Mouse (Mus musculus): ENCODE data around the gene Med11.
"Not testable (repeated sequence)": the region's sequence is repeated elsewhere in the genome, so short reads cannot be mapped to it uniquely, and the experiment has no call there.

The Med11 gene

GRCm38 (mm10) chr11:70447373-70447772 is 4.3 kb upstream of the Med11 start:
- DNase-seq, result no peak

GRCm38 (mm10) chr11:70450926-70451325 is 793 bp upstream of the Med11 start:
- no peak for DNase-seq

GRCm38 (mm10) chr11:70453261-70454044 is 1.7 kb downstream of the Med11 start:
- peak in 1 of 2 experiments; percentile 45 for DNase-seq

GRCm38 (mm10) chr11:70458688-70459600 is 7.2 kb downstream of the Med11 start, which contains the start of gene Zmynd15:
Zmynd15 (plus strand) TSS chr11:70459433.
- DNase-seq, result peak in 1 of 2 experiments; percentile 48

GRCm38 (mm10) chr11:70459601-70460101 is 7.9 kb downstream of the Med11 start, which contains the start of gene Cxcl16:
Cxcl16 (minus strand) TSS chr11:70459984.
- DNase-seq, result peak; percentile 89 to 92

GRCm38 (mm10) chr11:70463970-70464369 is 12.3 kb downstream of the Med11 start:
- DNase-seq, result no peak

GRCm38 (mm10) chr11:70465211-70465610 is 13.5 kb downstream of the Med11 start:
- no peak for DNase-seq

- no peak for DNase-seq
Observed at GRCm38 (mm10) chr11:70465824-70466223, 14.1 kb downstream of the Med11 start.

- DNase-seq, result no peak
Observed at GRCm38 (mm10) chr11:70467902-70468619, 16.3 kb downstream of the Med11 start.

- DNase-seq, result no peak
Observed at GRCm38 (mm10) chr11:70469764-70470163, 18.0 kb downstream of the Med11 start.

- DNase-seq, result no peak
Observed at GRCm38 (mm10) chr11:70472716-70473115, 21.0 kb downstream of the Med11 start.

- DNase-seq, result not testable (repeated sequence)
Observed at GRCm38 (mm10) chr11:70473291-70473690, 21.6 kb downstream of the Med11 start.

- DNase-seq, result no peak
Observed at GRCm38 (mm10) chr11:70474872-70475534, 23.3 kb downstream of the Med11 start.

- DNase-seq, result no peak
Observed at GRCm38 (mm10) chr11:70485498-70485897, 33.8 kb downstream of the Med11 start.

GRCm38 (mm10) chr11:70487816-70488215 is 36.1 kb downstream of the Med11 start:
- no peak for DNase-seq

GRCm38 (mm10) chr11:70489138-70489537 is 37.4 kb downstream of the Med11 start:
- no peak for DNase-seq

- peak; percentile 42 to 51 for DNase-seq
Observed at GRCm38 (mm10) chr11:70489684-70490083, 38.0 kb downstream of the Med11 start.

- DNase-seq, result peak; percentile 20 to 51
Observed at GRCm38 (mm10) chr11:70499566-70500475, 48.1 kb downstream of the Med11 start.

GRCm38 (mm10) chr11:70500476-70500812 is 48.7 kb downstream of the Med11 start:
- no peak for DNase-seq

GRCm38 (mm10) chr11:70502018-70502417 is 50.3 kb downstream of the Med11 start:
- DNase-seq, result no peak

All from lung, adult 18-20 months (tissue).